Mouse (Mus musculus): ENCODE results near the gene Hist2h2ab. TPM values are rescaled to one million over a fixed set of nuclear protein-coding genes. Genes with fewer than 3 reads are reported as not detected.

Gene Hist2h2ab
- polyA plus RNA-seq, 1 experiment from 2014 or later = 0.46 TPM

DNA sequence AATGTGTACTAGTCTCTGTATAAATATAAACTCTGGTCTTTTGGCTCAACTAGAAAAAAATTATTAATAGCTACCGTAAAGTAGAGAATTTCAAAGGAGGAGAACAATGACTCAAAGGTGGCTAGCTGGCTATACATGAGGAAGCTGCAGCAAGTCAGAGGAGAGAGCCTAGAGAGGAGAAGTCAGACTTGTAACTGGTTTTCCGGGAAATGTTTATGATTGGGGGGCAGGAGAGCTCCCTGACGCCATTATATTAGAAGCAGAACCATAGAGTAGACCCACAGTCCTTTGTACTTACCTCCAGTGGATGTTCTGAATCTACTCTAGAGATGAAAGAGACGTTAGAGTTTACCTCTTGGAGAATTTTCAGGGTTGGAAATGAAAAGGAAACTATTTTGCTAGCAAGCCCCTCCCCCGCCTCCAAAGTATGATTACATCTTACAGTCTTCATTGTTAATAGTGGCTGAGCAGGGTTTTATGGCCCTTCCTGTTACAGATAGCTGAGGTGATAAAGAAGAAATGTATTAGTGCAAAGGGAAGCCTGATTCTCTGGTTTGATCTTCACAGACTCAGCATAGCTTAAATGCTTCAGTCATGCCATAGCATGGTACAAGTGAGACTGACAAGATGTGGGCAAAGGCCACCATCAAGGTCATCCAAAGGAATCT is 36.4 kb downstream of the Hist2h2ab start:
- Histone ChIP-seq H3K9ac (replicated peaks) (no peak overlapping the region), H3K4me2 (replicated peaks) (no peak overlapping the region), H3K4me3 (no peak overlapping the region), H3K4me1 (0 out of 2 replicates have a peak, but pooled peaks cover 3% of the 10 kb centered on the region), H3K27ac (replicated peaks) (no peak overlapping the region), H3K9me3 (no peaks in the 10 kb centered on the region), H3K27me3 (no peaks in the 10 kb centered on the region), H3K36me3 (no peaks in the 10 kb centered on the region)
- ATAC-seq (replicated peaks) = no peak
- WGBS = 87% methylated on average over 5 of the region's 5 CpGs

DNA sequence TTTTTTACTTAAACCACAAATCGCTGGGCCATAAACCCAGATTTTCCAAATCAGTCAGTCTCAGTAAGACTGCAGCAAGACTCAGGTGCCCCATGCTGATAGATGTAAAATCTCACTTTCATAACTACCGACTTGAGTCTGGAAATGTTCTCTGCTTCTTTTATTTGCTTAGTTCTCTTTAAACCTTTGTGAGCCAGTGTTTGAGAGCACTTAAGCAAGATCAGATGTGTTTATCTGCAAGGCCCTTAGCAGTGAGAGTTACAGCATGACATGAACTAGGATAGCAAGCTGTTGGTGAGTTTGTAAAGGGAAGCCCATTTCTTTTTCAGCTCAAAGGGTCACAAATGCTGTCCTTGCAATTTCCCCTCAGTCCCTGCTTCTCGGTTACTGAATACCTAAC is 37.5 kb downstream of the Hist2h2ab start:
- Histone ChIP-seq H3K27me3 (no peaks in the 10 kb centered on the region), H3K36me3 (no peaks in the 10 kb centered on the region), H3K4me3 (no peak overlapping the region), H3K27ac (replicated peaks) (no peak overlapping the region), H3K9me3 (no peaks in the 10 kb centered on the region), H3K4me2 (replicated peaks) (no peak overlapping the region), H3K4me1 (peaks cover 10% of the 10 kb centered on the region), H3K9ac (replicated peaks) (no peak overlapping the region)
- 91% methylated on average over 3 of the region's 3 CpGs for WGBS
- no peak for ATAC-seq (replicated peaks)

DNA sequence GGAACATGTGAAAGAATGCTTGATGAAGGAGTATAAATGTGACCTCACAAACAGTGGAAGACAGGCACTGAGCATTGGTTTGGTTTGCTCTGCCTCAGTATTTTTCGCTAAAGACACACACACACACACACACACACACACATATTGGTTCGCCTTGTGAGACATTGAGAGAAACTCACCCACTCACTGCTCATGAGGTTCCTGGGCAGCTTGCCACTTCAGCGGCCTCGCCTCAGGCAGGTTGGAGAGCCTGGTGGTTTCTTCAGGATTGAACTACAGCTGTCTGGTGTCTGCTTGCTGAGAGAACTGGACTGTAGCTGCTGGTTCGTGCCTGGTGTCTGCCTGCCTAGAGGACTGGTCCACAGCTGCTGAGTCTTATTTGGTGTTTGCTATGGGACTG is 40.6 kb downstream of the Hist2h2ab start:
- Histone ChIP-seq H3K9me3 (no peaks in the 10 kb centered on the region), H3K4me3 (no peak overlapping the region), H3K36me3 (no peaks in the 10 kb centered on the region), H3K9ac (replicated peaks) (no peak overlapping the region), H3K4me1 (peaks cover 21% of the 10 kb centered on the region), H3K27ac (replicated peaks) (no peak overlapping the region), H3K27me3 (no peaks in the 10 kb centered on the region), H3K4me2 (replicated peaks) (no peak overlapping the region)
- ATAC-seq (replicated peaks) = no peak
- 90% methylated on average over 5 of the region's 5 CpGs for WGBS

DNA sequence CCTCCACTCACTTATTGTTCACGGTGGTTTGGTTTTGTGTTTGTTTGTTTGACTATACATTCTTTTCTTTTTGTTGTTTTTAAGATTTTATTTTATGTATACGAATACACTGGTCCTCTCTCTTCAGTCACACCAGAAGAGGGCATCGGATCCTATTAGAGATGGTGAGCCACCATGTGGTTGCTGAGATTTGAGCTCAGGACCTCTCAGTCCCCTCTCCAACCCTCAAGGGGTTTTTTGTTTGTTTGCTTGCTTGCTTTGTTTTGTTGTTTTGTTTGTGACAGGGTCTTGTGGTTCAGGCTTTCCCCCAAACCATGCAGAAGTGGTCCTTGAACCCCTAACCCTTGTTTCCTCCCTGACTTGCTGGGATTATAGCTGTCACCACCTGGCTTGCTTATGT is 42.0 kb downstream of the Hist2h2ab start:
- Histone ChIP-seq H3K27me3 (no peaks in the 10 kb centered on the region), H3K9ac (replicated peaks) (peak overlapping the region; percentile 80; the same call in 1 of the 2 replicates)
- 61% methylated on average over 3 of the region's 3 CpGs for WGBS

DNA sequence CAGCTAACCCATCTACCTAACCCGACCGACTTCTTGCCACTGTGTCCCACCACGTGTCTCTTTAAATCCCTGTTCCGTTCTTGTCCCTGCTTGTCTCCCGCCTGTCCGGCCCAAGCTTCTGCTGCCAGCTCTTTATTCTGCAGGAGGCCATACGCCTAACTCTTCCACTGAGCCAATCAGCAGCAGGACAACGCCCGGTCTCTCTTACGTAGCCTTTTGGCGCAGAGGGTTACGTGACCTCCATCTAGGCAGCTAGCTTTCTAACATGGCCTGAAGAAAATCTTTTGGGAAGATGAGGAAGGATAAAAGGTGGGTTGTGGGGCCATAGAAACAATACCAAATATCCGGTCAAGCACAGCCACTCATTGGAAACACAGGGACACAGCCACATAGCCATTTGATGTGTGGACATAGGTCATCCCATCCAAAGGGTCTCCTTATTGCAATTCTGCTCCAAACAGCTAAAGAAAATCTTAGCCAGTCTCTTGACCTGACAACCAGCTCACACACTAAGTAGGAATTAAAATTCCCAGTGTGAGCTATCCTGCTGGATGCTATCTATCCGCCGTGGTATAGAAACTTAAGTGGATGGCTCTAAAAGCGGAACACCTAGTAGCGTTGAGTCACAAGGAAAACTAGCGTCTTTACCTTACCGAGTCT is 42.7 kb downstream of the Hist2h2ab start:
- Histone ChIP-seq H3K4me1 (peaks cover 21% of the 10 kb centered on the region), H3K36me3 (no peaks in the 10 kb centered on the region), H3K27me3 (no peaks in the 10 kb centered on the region), H3K27ac (replicated peaks) (peak overlapping the region; percentile 99), H3K9ac (replicated peaks) (peak overlapping the region; percentile 80), H3K4me3 (peak overlapping the region; percentile 66), H3K4me2 (replicated peaks) (peak overlapping the region; percentile 63), H3K9me3 (no peaks in the 10 kb centered on the region)
- peak; percentile 78 for ATAC-seq (replicated peaks)
- WGBS = under 1% methylated on average over 19 of the region's 19 CpGs

More for the DNA sequence above, 42.0 kb downstream of the Hist2h2ab start:
- Histone ChIP-seq H3K4me2 (replicated peaks) (peak overlapping the region; percentile 63), H3K4me1 (peaks cover 21% of the 10 kb centered on the region), H3K9me3 (no peaks in the 10 kb centered on the region), H3K27ac (replicated peaks) (peak overlapping the region; percentile 99), H3K36me3 (no peaks in the 10 kb centered on the region), H3K4me3 (peak overlapping the region; percentile 66)
- ATAC-seq (replicated peaks) = no peak

DNA sequence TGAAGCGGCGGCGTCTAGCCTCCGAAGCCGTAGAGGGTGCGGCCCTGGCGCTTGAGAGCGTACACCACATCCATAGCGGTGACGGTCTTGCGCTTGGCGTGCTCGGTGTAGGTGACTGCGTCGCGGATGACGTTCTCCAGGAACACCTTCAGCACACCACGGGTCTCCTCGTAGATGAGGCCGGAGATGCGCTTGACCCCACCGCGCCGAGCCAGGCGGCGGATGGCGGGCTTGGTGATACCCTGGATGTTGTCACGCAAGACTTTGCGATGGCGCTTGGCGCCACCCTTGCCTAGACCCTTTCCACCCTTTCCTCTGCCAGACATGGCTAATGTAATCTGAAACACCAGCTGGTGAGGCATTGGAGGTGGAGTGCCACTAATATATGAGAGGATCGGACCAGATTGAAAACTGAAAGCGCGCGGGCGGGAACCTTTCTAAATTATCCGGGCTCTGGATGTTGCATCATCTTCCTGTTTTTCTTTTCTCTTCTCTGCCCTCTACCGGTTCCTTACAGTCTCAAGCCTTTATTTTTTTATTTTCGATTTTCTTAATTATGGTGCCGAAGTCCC is 43.4 kb downstream of the Hist2h2ab start, which contains the start of gene Hist2h4:
Gene Hist2h4, minus strand, starts transcription at position 333 of the 572 bp plus-strand sequence.
- Histone ChIP-seq H3K27me3 (no peaks in the 10 kb centered on the region), H3K36me3 (no peaks in the 10 kb centered on the region), H3K27ac (replicated peaks) (peak within 1 kb of the TSS; percentile 99), H3K9me3 (no peaks in the 10 kb centered on the region), H3K4me2 (replicated peaks) (peak within 1 kb of the TSS; percentile 63), H3K9ac (replicated peaks) (peak within 1 kb of the TSS; percentile 80), H3K4me3 (peak within 1 kb of the TSS; percentile 66), H3K4me1 (peaks cover 27% of the 10 kb centered on the region)
- WGBS = under 1% methylated on average over 40 of the region's 40 CpGs
- ATAC-seq (replicated peaks) = peak; percentile 91

DNA sequence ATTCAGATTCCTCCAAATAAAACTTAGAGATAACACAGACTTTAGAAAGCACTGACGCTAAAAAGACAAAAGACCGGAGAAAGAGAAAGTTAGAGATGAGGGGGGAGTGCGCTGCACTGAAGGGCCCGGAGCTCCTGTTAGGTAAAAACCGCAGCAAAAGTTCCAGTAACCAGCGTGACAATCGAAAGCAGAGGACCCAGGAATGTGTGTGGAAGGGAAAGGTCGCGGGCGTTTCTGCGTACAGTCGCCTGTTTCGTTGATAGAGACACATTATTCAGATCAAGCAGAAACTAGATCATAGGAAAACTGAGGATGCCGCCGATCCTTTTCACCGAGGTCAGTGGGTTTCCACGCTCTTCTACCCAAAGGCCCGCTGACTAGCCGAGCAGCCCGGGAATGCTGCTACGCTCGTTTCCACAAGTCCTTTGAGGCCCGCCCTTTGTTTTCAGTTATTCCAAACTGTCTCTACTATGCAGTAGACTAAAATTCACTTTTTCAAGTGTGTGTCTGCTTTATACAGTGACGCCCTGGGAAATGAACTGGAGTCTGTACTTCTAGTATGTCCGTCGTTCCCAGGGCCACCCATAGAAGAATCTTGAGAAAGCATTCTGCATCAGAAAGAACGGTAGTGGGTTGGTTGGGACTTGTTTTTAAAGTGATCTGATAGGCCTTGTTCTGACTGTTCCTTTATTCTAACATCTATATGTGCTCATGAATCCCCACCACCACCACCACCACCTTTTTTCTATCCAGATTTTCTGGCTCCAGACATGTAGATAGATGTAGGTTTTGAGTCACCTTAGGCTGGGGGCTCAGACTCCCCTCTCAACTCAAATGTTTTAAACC is 44.1 kb downstream of the Hist2h2ab start:
- Histone ChIP-seq H3K27me3 (no peaks in the 10 kb centered on the region), H3K9ac (replicated peaks) (peak overlapping the region; percentile 56), H3K4me1 (peaks cover 30% of the 10 kb centered on the region), H3K4me3 (peak overlapping the region; percentile 66), H3K36me3 (no peaks in the 10 kb centered on the region), H3K27ac (replicated peaks) (peak overlapping the region; percentile 99), H3K4me2 (replicated peaks) (peak overlapping the region; percentile 63), H3K9me3 (no peaks in the 10 kb centered on the region)
- 4% methylated on average over 27 of the region's 27 CpGs for WGBS
- ATAC-seq (replicated peaks) = peak; percentile 36

DNA sequence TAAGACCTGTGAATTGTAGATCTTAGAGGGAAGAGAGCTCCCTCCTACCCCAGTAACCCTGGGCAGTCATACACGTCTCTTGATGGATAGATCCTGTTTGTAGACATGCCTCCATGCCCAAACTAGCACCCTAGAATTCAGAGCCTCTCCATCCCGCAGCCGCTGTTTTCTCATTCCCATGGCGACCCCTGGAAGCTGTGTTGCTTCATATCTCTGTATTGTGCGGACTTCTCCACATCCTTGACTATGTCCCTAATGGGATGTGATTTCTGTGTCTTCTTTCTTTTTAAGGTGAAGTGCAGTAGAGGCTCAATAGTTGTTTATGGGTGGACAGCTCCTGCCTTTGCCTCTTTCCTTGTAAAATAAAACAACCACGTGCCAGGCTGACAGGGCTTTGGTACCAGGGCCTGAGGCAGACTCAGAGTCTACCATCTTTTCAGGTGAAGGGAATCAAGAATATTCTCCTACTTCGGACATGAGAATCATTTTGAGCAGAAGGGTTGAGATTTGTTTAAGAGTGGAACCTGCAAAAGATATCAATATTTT is 44.8 kb downstream of the Hist2h2ab start:
- Histone ChIP-seq H3K36me3 (no peaks in the 10 kb centered on the region), H3K4me2 (replicated peaks) (peak overlapping the region; percentile 63), H3K9me3 (no peaks in the 10 kb centered on the region), H3K4me3 (peak overlapping the region; percentile 66; the same call in 1 of the 2 replicates), H3K27me3 (no peaks in the 10 kb centered on the region), H3K4me1 (peaks cover 34% of the 10 kb centered on the region), H3K27ac (replicated peaks) (peak overlapping the region; percentile 99), H3K9ac (replicated peaks) (peak overlapping the region; percentile 56)
- no peak for ATAC-seq (replicated peaks)
- 60% methylated on average over 7 of the region's 7 CpGs for WGBS

DNA sequence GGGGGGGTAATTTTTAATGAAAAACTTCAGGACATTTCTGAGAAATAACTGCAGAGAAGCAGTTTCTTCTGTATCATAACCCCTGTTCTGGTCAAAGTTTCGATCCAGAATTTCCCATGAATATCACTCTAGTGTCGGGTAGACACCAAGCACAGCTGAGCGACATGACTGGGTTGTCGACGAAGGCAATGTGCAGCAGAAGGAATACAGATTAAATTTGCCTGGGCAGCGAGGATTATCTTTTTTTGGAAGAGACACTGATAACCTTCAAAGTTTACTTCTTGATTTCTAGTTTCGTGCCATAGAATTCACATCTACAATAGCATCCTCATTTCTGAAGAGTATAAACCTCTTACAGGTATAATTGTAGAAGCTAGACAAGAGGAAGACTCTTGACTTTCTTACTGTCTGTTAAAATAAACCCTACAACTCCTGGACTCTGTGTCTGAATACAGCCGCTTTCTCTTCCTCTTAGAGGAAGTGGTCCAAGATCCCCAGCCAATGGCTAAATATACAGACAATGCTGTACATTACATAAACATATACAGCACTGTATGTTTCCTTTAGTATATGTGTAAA is 46.6 kb downstream of the Hist2h2ab start:
- Histone ChIP-seq H3K9me3 (no peaks in the 10 kb centered on the region), H3K27ac (replicated peaks) (no peak overlapping the region), H3K27me3 (no peaks in the 10 kb centered on the region), H3K4me1 (peaks cover 39% of the 10 kb centered on the region), H3K9ac (replicated peaks) (no peak overlapping the region), H3K36me3 (no peaks in the 10 kb centered on the region), H3K4me2 (replicated peaks) (no peak overlapping the region), H3K4me3 (no peak overlapping the region)
- no peak for ATAC-seq (replicated peaks)
- 91% methylated on average over 8 of the region's 8 CpGs for WGBS

DNA sequence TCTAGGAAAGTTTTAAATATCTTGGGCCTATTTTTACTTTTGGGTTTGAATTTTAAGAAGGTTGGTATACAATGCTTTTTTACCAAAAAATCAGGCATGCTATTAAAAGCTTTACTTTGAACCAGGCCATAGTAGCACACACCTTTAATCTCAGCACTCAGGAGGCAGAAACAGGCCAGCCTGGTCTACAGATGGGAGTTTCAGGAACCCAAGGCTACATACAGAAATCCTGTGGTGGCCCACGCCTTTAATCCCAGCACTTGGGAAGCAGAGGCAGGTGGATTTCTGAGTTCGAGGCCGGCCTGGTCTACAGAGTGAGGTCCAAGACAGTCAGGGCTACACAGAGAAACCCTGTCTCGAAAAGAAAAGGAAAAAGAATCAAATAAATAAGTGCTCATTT is 47.9 kb downstream of the Hist2h2ab start:
- peak overlapping the region; percentile 87 for H3K27ac ChIP-seq (replicated peaks)
- H3K4me2 ChIP-seq (replicated peaks) = peak overlapping the region; percentile 61; the same call in 1 of the 2 replicates
- ATAC-seq (replicated peaks) = no peak
- no peaks in the 10 kb centered on the region for H3K9me3 ChIP-seq
- 73% methylated on average over 4 of the region's 4 CpGs for whole genome bisulfite sequencing
- no peaks in the 10 kb centered on the region for H3K36me3 ChIP-seq
- peaks cover 29% of the 10 kb centered on the region for H3K4me1 ChIP-seq
- no peaks in the 10 kb centered on the region for H3K27me3 ChIP-seq
- H3K9ac ChIP-seq (replicated peaks) = no peak overlapping the region
- H3K4me3 ChIP-seq = no peak overlapping the region

DNA sequence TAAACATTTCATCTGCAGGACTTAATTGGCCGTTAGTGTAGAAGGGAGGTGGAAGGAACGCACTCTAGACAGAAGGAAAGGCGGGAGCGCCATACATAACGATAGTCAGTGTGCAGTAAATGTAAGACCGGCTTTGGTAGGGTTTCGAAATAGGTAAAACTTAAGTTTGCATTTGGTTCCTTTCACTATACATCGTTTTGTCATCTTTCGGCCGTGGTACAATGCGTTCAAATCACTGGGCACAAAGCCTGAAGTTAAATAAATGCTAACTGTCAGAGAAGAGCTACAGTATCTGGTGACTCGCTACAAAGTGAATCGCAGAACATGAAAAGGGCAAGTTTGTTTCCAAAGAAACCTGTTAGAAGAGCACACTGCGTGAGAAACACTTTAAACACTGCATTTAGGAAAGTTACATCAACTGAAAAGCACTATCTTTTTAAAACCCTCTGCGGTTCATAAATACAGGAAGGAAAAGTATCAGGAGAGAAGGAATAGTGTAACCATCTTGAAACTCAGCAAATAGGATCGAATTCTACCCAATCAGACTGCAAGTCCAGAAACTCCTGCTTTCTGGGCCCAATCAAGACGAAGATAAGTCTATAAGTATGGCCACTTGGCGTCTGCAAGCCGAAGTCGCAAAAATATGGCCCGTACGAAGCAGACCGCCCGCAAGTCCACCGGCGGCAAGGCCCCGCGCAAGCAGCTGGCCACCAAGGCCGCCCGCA is 48.5 kb downstream of the Hist2h2ab start, which contains the start of gene Hist2h3b:
Gene Hist2h3b, plus strand, starts transcription at position 604 of the 725 bp plus-strand sequence.
- Histone ChIP-seq H3K9me3 (no peaks in the 10 kb centered on the region), H3K36me3 (no peaks in the 10 kb centered on the region), H3K4me1 (peaks cover 28% of the 10 kb centered on the region), H3K4me2 (replicated peaks) (peak within 1 kb of the TSS; percentile 61), H3K27me3 (no peaks in the 10 kb centered on the region), H3K27ac (replicated peaks) (peak within 1 kb of the TSS; percentile 99), H3K9ac (replicated peaks) (peak within 1 kb of the TSS; percentile 50), H3K4me3 (peak within 1 kb of the TSS; percentile 49)
- 12% methylated on average over 29 of the region's 30 CpGs for WGBS
- peak; percentile 73 for ATAC-seq (replicated peaks)

All from forebrain, embryonic 15.5 days (tissue).